Mouse (Mus musculus) spleen, adult 2 months (tissue): Measurements from ENCODE around the gene Ckmt1.

ENCODE experiments used
- CTCF ChIP-seq: fragments of 200-500 bp; IDR thresholded peaks from 2 replicates; pipeline ENCODE4 v1.5.1; 2011; ENCODE audit warnings: mild to moderate bottlenecking, inconsistent platforms; ENCODE audit not compliant: insufficient read depth, insufficient read length, insufficient replicate concordance; ENCODE audit errors: extremely low read depth
- POLR2A ChIP-seq: fragments of 200-500 bp; IDR thresholded peaks from 2 replicates; pipeline ENCODE4 v1.6.1; 2011; ENCODE audit warnings: low read depth, low read length, inconsistent platforms

- TF ChIP-seq CTCF (no peak), POLR2A (no peak)
These were observed at the start of gene Ckmt1 for GRCm38 (mm10) chr2:121357494-121357893.
